Mouse (Mus musculus) heart, embryonic 15.5 days (tissue): Measurements from ENCODE around the gene Plekhj1. TPM values are rescaled to one million over a fixed set of nuclear protein-coding genes. Genes with fewer than 3 reads are reported as not detected.
A peak's percentile ranks its signal among the peaks of the same experiment; 100 is the strongest.

Source experiments
- ATAC-seq: fragments of 200-750 bp; cut with Nextera tagmentation; replicated peaks from 2 replicates; pipeline ENCODE4 v1.8.0; 2017; ENCODE audit warnings: low read depth, moderate TSS enrichment; ENCODE audit not compliant: insufficient number of reproducible peaks, insufficient read depth, low FRiP score
- H3K27ac ChIP-seq: fragments of 300-500 bp; sonication (generic); 2 replicates; pipeline ENCODE4 v1.5.1; 2015; ENCODE audit warnings: mild to moderate bottlenecking, inconsistent platforms
- H3K27me3 ChIP-seq: fragments of 300-500 bp; sonication (generic); 2 replicates; pipeline ENCODE4 v1.6.1; 2015; ENCODE audit warnings: inconsistent platforms
- H3K36me3 ChIP-seq: fragments of 300-500 bp; sonication (generic); 2 replicates; pipeline ENCODE4 v1.6.1; 2015; ENCODE audit warnings: mild to moderate bottlenecking, inconsistent platforms
- H3K4me1 ChIP-seq: fragments of 300-500 bp; sonication (generic); replicated peaks from 2 replicates; pipeline ENCODE4 v1.6.1; 2015; ENCODE audit warnings: inconsistent platforms
- H3K4me2 ChIP-seq: fragments of 300-500 bp; sonication (generic); 2 replicates; pipeline ENCODE4 v1.6.1; 2015; ENCODE audit warnings: inconsistent platforms, mild to moderate bottlenecking, moderate library complexity
- H3K4me3 ChIP-seq: fragments of 300-500 bp; sonication (generic); 2 replicates; pipeline ENCODE4 v1.5.1; 2015; ENCODE audit warnings: mild to moderate bottlenecking, inconsistent platforms
- H3K9ac ChIP-seq: fragments of 300-500 bp; sonication (generic); 2 replicates; pipeline ENCODE4 v1.6.1; 2015; ENCODE audit warnings: mild to moderate bottlenecking, inconsistent platforms
- H3K9me3 ChIP-seq: fragments of 300-500 bp; sonication (generic); replicated peaks from 2 replicates; pipeline ENCODE4 v1.6.1; 2016; ENCODE audit warnings: inconsistent platforms
- WGBS: fragments of 180-500 bp; shearing (Covaris S2); methylation state at CpG from one replicate; pipeline ENCODE4 v1.1.7; 2015; ENCODE audit warnings: mixed read lengths; 5-methylcytosine and 5-hydroxymethylcytosine counted together
- microRNA counts: library from miRNA; unstranded; fragments of <30 nt; microRNA quantifications from one replicate; lab custom pipeline; 2016
- microRNA-seq: library from miRNA; unstranded; fragments of <30 nt; microRNA quantifications from one replicate; pipeline ENCODE4, GENCODE M21; 2016
- polyA plus RNA-seq: library from polyadenylated mRNA; unstranded; fragments of >200 nt; fragmentation: Nextera tagmentation; extraction: Ambion mirVana; gene quantifications from 2 replicates; pipeline ENCODE4 v1.2.1, GENCODE M21; 2015

Plekhj1 gene
- polyA plus RNA-seq, 1 experiment from 2014 or later = 65.2 TPM

DNA sequence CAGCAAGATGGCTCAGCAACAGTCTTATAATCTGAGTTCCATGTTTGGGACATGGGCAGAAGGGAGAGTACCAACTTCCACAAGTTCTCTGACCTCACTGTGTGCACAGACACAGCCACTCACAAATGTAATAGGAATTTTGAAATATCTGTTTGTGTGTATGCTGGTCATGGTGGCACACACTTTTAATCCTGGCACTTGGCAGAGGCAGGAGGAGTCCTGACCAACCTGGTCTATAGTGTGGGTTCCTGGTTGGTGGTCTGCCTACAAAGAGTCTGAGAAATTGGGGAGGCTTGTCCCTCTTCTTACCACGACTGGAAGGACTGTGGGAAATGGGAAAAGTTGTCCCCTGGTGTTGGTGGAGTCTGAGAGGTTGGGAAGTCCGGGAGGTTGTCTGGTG, 41.9 kb downstream of the Plekhj1 start:
- Histone ChIP-seq H3K4me2 (peak overlapping the region; percentile 74), H3K9ac (peak overlapping the region; percentile 90), H3K4me3 (peak overlapping the region; percentile 89), H3K4me1 (peaks cover 74% of the 10 kb centered on the region), H3K9me3 (no peaks in the 10 kb centered on the region), H3K27ac (peak overlapping the region; percentile 87; the same call in 1 of the 2 replicates), H3K36me3 (no peaks in the 10 kb centered on the region), H3K27me3 (no peaks in the 10 kb centered on the region)
- 43% methylated on average over 2 of the region's 2 CpGs for WGBS
- ATAC-seq = no peak

DNA sequence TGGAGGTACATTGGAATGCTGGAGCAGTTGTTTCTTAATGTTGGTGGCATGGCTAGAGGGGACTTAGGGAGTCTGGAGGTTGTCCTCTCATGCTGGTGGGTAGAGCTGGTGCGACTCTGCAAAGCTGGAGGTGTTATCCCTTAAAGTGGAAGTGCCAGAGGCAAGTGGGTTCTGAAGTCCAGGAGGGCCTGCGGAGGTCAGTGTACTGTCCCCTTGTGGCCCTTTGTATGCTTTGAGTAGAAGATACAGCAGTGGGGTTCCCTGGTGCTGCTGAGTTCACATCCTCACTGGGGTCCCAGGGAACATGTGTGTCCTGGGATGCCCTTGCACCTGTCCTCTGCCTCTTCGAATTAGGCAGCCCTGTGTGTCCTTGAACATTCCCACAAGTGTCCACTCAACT, 42.3 kb downstream of the Plekhj1 start:
- WGBS = 10% methylated on average over 3 of the region's 3 CpGs
- peaks cover 73% of the 10 kb centered on the region for H3K4me1 ChIP-seq

DNA sequence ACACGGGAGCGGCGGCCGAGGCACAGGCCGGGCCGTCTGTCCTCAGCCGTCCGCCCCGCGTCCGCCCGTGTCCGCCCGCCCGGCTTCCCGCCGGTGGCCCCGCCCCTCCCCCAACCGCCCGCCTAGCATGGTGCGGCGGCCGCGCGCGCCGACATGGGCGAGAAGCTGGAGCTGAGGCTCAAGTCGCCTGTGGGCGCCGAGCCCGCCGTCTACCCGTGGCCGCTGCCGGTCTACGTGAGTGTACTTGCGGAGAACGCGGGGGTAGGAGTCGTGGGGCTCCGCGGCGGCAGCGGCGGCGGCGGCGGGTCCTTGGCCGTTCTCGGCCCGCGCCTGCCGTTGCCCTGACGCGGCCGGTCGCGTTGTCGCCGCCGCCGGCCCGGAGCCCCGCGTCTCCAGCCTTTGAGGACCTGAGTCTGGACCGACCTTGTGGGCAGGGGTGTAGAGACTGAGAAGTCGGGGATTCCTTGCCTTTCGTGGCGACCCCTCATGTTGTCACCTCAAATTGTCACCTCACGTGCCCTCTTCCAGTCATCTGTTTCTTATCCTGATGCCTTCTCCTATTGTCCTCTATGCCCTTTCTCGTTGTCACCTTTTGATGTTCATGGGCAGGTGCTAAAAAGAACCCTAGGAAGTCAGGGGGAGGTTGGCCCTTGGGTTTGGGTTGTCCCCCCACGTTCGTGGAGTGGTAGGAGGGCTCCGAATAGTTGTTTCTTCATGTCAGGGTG, 43.0 kb downstream of the Plekhj1 start:
- H3K27me3 ChIP-seq = no peaks in the 10 kb centered on the region
- no peaks in the 10 kb centered on the region for H3K36me3 ChIP-seq
- WGBS = under 1% methylated on average over 66 of the region's 75 CpGs
- ATAC-seq = no peak; the same call in 1 of the 2 replicates
- peak overlapping the region; percentile 90 for H3K9ac ChIP-seq
- peak overlapping the region; percentile 74 for H3K4me2 ChIP-seq
- H3K4me1 ChIP-seq = peaks cover 72% of the 10 kb centered on the region
- no peaks in the 10 kb centered on the region for H3K9me3 ChIP-seq
- peak overlapping the region; percentile 87 for H3K27ac ChIP-seq
- peak overlapping the region; percentile 89 for H3K4me3 ChIP-seq

More for the DNA sequence above, 42.3 kb downstream of the Plekhj1 start:
- Histone ChIP-seq H3K4me3 (peak overlapping the region; percentile 89), H3K9ac (peak overlapping the region; percentile 90), H3K36me3 (no peaks in the 10 kb centered on the region), H3K27me3 (no peaks in the 10 kb centered on the region), H3K9me3 (no peaks in the 10 kb centered on the region), H3K4me2 (peak overlapping the region; percentile 74), H3K27ac (peak overlapping the region; percentile 87)
- ATAC-seq = no peak

GRCm38 (mm10) chr10:80754594-80755290, 43.7 kb downstream of the Plekhj1 start, which contains the start of gene Dot1l:
TSS of gene Dot1l (plus strand) at chr10:80755206.
- peaks cover 67% of the 10 kb centered on the region for H3K4me1 ChIP-seq
- ATAC-seq = peak; percentile 86

DNA sequence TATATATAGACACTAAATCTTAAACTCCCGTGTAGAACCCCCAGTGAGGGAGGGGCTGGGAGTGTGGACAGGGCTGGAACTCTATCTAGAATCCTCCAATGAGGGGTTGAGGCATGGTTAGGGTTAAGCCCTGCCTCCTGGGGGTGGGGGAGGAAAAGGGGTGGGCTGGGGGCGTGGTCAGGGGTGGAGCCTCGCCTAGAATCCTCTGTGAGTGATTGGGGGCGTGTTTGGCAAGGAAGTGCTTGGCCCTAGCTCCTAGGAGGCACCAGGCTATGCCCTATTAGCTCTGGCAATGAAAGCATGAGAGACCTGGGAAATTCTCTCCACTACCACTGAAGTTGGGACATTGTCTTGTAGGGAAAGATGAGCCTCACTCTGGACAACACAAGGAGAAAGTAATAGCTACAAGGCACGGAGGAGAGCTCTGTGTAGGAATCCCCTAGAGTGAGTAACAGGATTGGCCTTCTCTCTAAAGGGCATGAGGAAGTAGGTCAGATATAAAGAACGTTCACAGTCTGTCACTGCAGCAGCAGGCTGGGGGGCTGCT, 46.3 kb downstream of the Plekhj1 start:
- peak overlapping the region; percentile 45 for H3K4me3 ChIP-seq
- WGBS = 3% methylated on average over 6 of the region's 6 CpGs
- peaks cover 53% of the 10 kb centered on the region for H3K4me1 ChIP-seq
- H3K9me3 ChIP-seq = no peaks in the 10 kb centered on the region
- peak overlapping the region; percentile 55 for H3K9ac ChIP-seq
- H3K36me3 ChIP-seq = no peaks in the 10 kb centered on the region
- H3K27me3 ChIP-seq = no peaks in the 10 kb centered on the region
- ATAC-seq = peak; percentile 78
- H3K27ac ChIP-seq = peak overlapping the region; percentile 98
- H3K4me2 ChIP-seq = peak overlapping the region; percentile 65

More at GRCm38 (mm10) chr10:80754594-80755290, 43.7 kb downstream of the Plekhj1 start, which contains the start of gene Dot1l:
- H3K36me3 ChIP-seq = no peaks in the 10 kb centered on the region
- no peaks in the 10 kb centered on the region for H3K27me3 ChIP-seq
- WGBS = 3% methylated on average over 15 of the region's 57 CpGs
- no peaks in the 10 kb centered on the region for H3K9me3 ChIP-seq
- peak within 1 kb of the TSS; percentile 89 for H3K4me3 ChIP-seq
- H3K4me2 ChIP-seq = peak within 1 kb of the TSS; percentile 74
- H3K27ac ChIP-seq = peak within 1 kb of the TSS; percentile 87
- peak within 1 kb of the TSS; percentile 90 for H3K9ac ChIP-seq

GRCm38 (mm10) chr10:80751188-80751832, 47.1 kb downstream of the Plekhj1 start:
- no peaks in the 10 kb centered on the region for H3K27me3 ChIP-seq
- ATAC-seq = peak; percentile 80
- peak overlapping the region; percentile 65 for H3K4me2 ChIP-seq
- no peaks in the 10 kb centered on the region for H3K36me3 ChIP-seq
- peaks cover 45% of the 10 kb centered on the region for H3K4me1 ChIP-seq
- H3K9me3 ChIP-seq = no peaks in the 10 kb centered on the region
- H3K4me3 ChIP-seq = peak overlapping the region; percentile 45
- peak overlapping the region; percentile 55 for H3K9ac ChIP-seq
- peak overlapping the region; percentile 98 for H3K27ac ChIP-seq
- 5% methylated on average over 16 of the region's 16 CpGs for WGBS

DNA sequence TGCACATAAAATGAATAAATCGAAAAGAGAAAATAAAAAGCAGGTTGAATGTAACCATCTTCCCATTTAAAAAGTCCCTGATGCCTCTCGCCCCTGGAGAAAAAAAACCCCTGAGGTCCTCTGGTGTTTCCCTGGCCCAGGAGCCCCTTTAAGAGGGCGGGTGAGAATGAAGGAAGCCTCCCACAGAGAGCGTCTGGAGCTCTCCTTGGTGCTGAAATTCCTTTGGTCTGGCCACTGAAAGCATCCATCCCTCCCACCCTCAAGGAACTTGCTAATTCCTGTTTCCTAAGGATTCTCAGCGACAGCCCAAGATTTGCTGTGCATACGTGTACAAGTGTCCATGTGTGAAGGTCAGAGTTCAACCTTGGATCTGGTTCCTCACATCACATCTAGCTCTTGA, 49.8 kb downstream of the Plekhj1 start:
- Histone ChIP-seq H3K4me1 (peaks cover 40% of the 10 kb centered on the region), H3K27ac (no peak overlapping the region), H3K36me3 (no peaks in the 10 kb centered on the region), H3K4me3 (no peak overlapping the region), H3K27me3 (no peaks in the 10 kb centered on the region), H3K9me3 (no peaks in the 10 kb centered on the region), H3K9ac (no peak overlapping the region), H3K4me2 (no peak overlapping the region)
- ATAC-seq = no peak
- WGBS = 8% methylated on average over 6 of the region's 6 CpGs

DNA sequence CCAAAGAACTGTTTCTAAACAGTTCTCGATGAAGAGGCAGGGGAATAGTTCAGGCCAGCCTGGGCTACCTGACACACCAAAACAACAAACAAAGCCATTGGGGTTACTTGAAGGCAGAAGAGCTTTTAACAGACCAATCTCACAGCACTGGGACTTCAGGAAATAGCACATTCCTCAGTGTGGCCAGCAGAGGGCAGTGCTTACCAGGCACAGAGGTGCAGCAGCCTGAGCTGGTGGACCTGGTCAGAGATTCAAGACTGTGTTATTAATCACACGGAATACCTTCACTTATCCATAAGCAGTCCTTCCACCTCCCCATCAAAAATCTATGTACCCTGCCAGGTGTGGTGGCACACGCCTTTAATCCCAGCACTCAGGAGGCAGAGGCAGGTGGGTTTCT, 51.0 kb downstream of the Plekhj1 start:
- Histone ChIP-seq H3K36me3 (no peaks in the 10 kb centered on the region), H3K4me1 (peaks cover 41% of the 10 kb centered on the region), H3K27me3 (no peaks in the 10 kb centered on the region), H3K4me3 (no peak overlapping the region), H3K27ac (no peak overlapping the region), H3K9ac (no peak overlapping the region), H3K4me2 (no peak overlapping the region), H3K9me3 (no peaks in the 10 kb centered on the region)
- no peak for ATAC-seq
- 6% methylated on average over 3 of the region's 3 CpGs for WGBS

MicroRNAs within 50 kb of the gene (microRNA counts, 519-probe panel; counts per million panel counts)
- microRNA mmu-miR-1982 (lab: Ali Mortazavi, UCI) = not detected

Small RNA genes within 50 kb of the gene (microRNA-seq; reads per million reads assigned to microRNA genes)
- 1.5 reads per million for gene Mir1982

Other genes with a start within 250 kb of the Plekhj1 start
- gene Rexo1, start 237.1 kb downstream of the Plekhj1 start, polyA plus RNA-seq = 13.6 and 20.2 TPM in 2 replicates
- 4.7 and 6.4 TPM in 2 replicates for gene Klf16, start 221.3 kb downstream of the Plekhj1 start, polyA plus RNA-seq
- 84.2 and 110 TPM in 2 replicates for gene Abhd17a, start 208.3 kb downstream of the Plekhj1 start, polyA plus RNA-seq
- gene Scamp4, start 195.8 kb downstream of the Plekhj1 start, polyA plus RNA-seq = 55.9 and 71.6 TPM in 2 replicates
- gene Adat3, start 195.7 kb downstream of the Plekhj1 start, polyA plus RNA-seq = 3.0 and 3.9 TPM in 2 replicates
- 1.2 and 2.7 TPM in 2 replicates for gene Gm49322, start 192.6 kb downstream of the Plekhj1 start, polyA plus RNA-seq
- 78.2 and 112 TPM in 2 replicates for gene Csnk1g2, start 175.8 kb downstream of the Plekhj1 start, polyA plus RNA-seq
- 45.4 and 64.8 TPM in 2 replicates for gene Btbd2, start 141.6 kb downstream of the Plekhj1 start, polyA plus RNA-seq
- gene Mknk2, start 120.5 kb downstream of the Plekhj1 start, polyA plus RNA-seq = 70.8 and 99.5 TPM in 2 replicates
- 22.1 and 33.6 TPM in 2 replicates for gene Mob3a, start 96.6 kb downstream of the Plekhj1 start, polyA plus RNA-seq
- gene Izumo4, start 96.4 kb downstream of the Plekhj1 start, polyA plus RNA-seq = 10.4 and 14.6 TPM in 2 replicates
- gene Ap3d1, start 56.4 kb downstream of the Plekhj1 start, polyA plus RNA-seq = 45.0 and 51.4 TPM in 2 replicates
- gene Dot1l, start 43.4 kb downstream of the Plekhj1 start, polyA plus RNA-seq = 16.1 and 22.4 TPM in 2 replicates
- gene Sf3a2, start 428 bp downstream of the Plekhj1 start, polyA plus RNA-seq = 38.3 and 48.3 TPM in 2 replicates
- gene Amh, start 6.6 kb upstream of the Plekhj1 start, polyA plus RNA-seq = 0.16 and 0.19 TPM in 2 replicates
- 4.0 and 5.1 TPM in 2 replicates for gene Jsrp1, start 14.9 kb upstream of the Plekhj1 start, polyA plus RNA-seq
- 1,772 and 2,077 TPM in 2 replicates for gene Oaz1, start 28.0 kb upstream of the Plekhj1 start, polyA plus RNA-seq
- 0.29 and 0.43 TPM in 2 replicates for gene Lingo3, start 45.4 kb upstream of the Plekhj1 start, polyA plus RNA-seq
- 153 and 154 TPM in 2 replicates for gene Lsm7, start 56.6 kb upstream of the Plekhj1 start, polyA plus RNA-seq
- gene Sppl2b, start 56.6 kb upstream of the Plekhj1 start, polyA plus RNA-seq = 23.1 and 32.5 TPM in 2 replicates
- gene Tmprss9, start 73.2 kb upstream of the Plekhj1 start, polyA plus RNA-seq = 0.04 TPM in 1 of 2 replicates, not detected in the other
- gene Timm13, start 102.3 kb upstream of the Plekhj1 start, polyA plus RNA-seq = 269 and 299 TPM in 2 replicates
- gene Lmnb2, start 119.6 kb upstream of the Plekhj1 start, polyA plus RNA-seq = 22.0 and 32.1 TPM in 2 replicates
- gene Gadd45b, start 131.4 kb upstream of the Plekhj1 start, polyA plus RNA-seq = 30.8 and 34.1 TPM in 2 replicates
- gene Gng7, start 216.3 kb upstream of the Plekhj1 start, polyA plus RNA-seq = 1.1 and 1.9 TPM in 2 replicates
- gene Diras1, start 227.0 kb upstream of the Plekhj1 start, polyA plus RNA-seq = 0.29 TPM in 1 of 2 replicates, not detected in the other
- 7.1 and 11.8 TPM in 2 replicates for gene Slc39a3, start 238.8 kb upstream of the Plekhj1 start, polyA plus RNA-seq